Mouse (Mus musculus) heart, embryonic 11.5 days (tissue): ENCODE measurements around the gene Arhgef3. TPM values are rescaled to one million over a fixed set of nuclear protein-coding genes. Genes with fewer than 3 reads are reported as not detected.

ENCODE experiments used
- ATAC-seq: fragments of 200-750 bp; cut with Nextera tagmentation; replicated peaks from 2 replicates; pipeline ENCODE4 v1.8.0; 2017; ENCODE audit warnings: moderate library complexity; ENCODE audit not compliant: insufficient number of reproducible peaks, low FRiP score, low TSS enrichment
- H3K27ac ChIP-seq: fragments of 300-500 bp; sonication (generic); 2 replicates; pipeline ENCODE4 v1.5.1; 2014; ENCODE audit warnings: mild to moderate bottlenecking, low read depth, low read length
- H3K27me3 ChIP-seq: fragments of 300-500 bp; sonication (generic); 2 replicates; pipeline ENCODE4 v1.6.1; 2014; ENCODE audit warnings: mild to moderate bottlenecking, low read length, mixed read lengths; ENCODE audit not compliant: control insufficient read depth, insufficient read depth
- H3K36me3 ChIP-seq: fragments of 300-500 bp; sonication (generic); 2 replicates; pipeline ENCODE4 v1.6.1; 2014; ENCODE audit warnings: mild to moderate bottlenecking, low read length, moderate library complexity, mixed read lengths; ENCODE audit not compliant: control insufficient read depth, insufficient read depth
- H3K4me1 ChIP-seq: fragments of 300-500 bp; sonication (generic); 2 replicates; pipeline ENCODE4 v1.6.1; 2014; ENCODE audit warnings: low read length; ENCODE audit not compliant: control insufficient read depth, insufficient read depth
- H3K4me2 ChIP-seq: fragments of 300-500 bp; sonication (generic); 2 replicates; pipeline ENCODE4 v1.6.1; 2014; ENCODE audit warnings: mild to moderate bottlenecking, moderate library complexity
- H3K4me3 ChIP-seq: fragments of 300-500 bp; sonication (generic); 2 replicates; pipeline ENCODE4 v1.5.1; 2014; ENCODE audit warnings: low read depth, low read length
- H3K9ac ChIP-seq: fragments of 300-500 bp; sonication (generic); 2 replicates; pipeline ENCODE4 v1.6.1; 2014; ENCODE audit warnings: mild to moderate bottlenecking, low read depth, low read length, moderate library complexity
- H3K9me3 ChIP-seq: fragments of 300-500 bp; sonication (generic); replicated peaks from 2 replicates; pipeline ENCODE4 v1.6.1; 2016; ENCODE audit warnings: low read length; ENCODE audit not compliant: control insufficient read depth
- WGBS: fragments of 180-500 bp; shearing (Covaris S2); extraction: QIAGEN DNeasy Blood & Tissue Kit; methylation state at CpG from one replicate; pipeline ENCODE4 v1.1.7; 2014; ENCODE audit not compliant: insufficient replicate concordance; 5-methylcytosine and 5-hydroxymethylcytosine counted together
- polyA plus RNA-seq: library from polyadenylated mRNA; unstranded; fragments of >200 nt; fragmentation: Nextera tagmentation; extraction: Ambion mirVana; gene quantifications from 2 replicates; pipeline ENCODE4 v1.2.1, GENCODE M21; 2014

The Arhgef3 gene
- 10.1 and 12.5 TPM in 2 replicates for polyA plus RNA-seq

GRCm38 (mm10) chr14:27114362-27115274, at the start of gene Arhgef3:
Gene Arhgef3, plus strand, starts transcription at chr14:27114899.
- H3K9me3 ChIP-seq: no peaks in the 10 kb centered on the region
- peak within 1 kb of the TSS; percentile 48 for H3K4me3 ChIP-seq
- peaks cover 14% of the 10 kb centered on the region; the same call in 1 of the 2 replicates for H3K27me3 ChIP-seq
- H3K27ac ChIP-seq: no peak within 1 kb of the TSS
- no peaks in the 10 kb centered on the region for H3K4me1 ChIP-seq
- H3K9ac ChIP-seq: peak within 1 kb of the TSS; percentile 40
- under 1% methylated on average over 58 of the region's 58 CpGs for WGBS
- no peaks in the 10 kb centered on the region for H3K36me3 ChIP-seq
- H3K4me2 ChIP-seq: peak within 1 kb of the TSS; percentile 86
- ATAC-seq: peak; percentile 86

- ATAC-seq: no peak
- 11% methylated on average over 9 of the region's 9 CpGs for WGBS
- H3K9ac ChIP-seq: peak overlapping the region; percentile 50
- H3K27me3 ChIP-seq: no peaks in the 10 kb centered on the region
- peak overlapping the region; percentile 11; the same call in 1 of the 2 replicates for H3K4me2 ChIP-seq
- 0 out of 2 replicates have a peak overlapping the region, but pooled peaks have one; percentile 0 for H3K27ac ChIP-seq
- H3K4me3 ChIP-seq: no peak overlapping the region
- peaks cover 36% of the 10 kb centered on the region for H3K4me1 ChIP-seq
- H3K36me3 ChIP-seq: no peaks in the 10 kb centered on the region
- H3K9me3 ChIP-seq: no peaks in the 10 kb centered on the region
Measured at GRCm38 (mm10) chr14:27066171-27066929, 48.3 kb upstream of the Arhgef3 start.

- H3K9me3 ChIP-seq: no peaks in the 10 kb centered on the region
- ATAC-seq: no peak
- peaks cover 45% of the 10 kb centered on the region for H3K4me1 ChIP-seq
- H3K27ac ChIP-seq: peak overlapping the region; percentile 51
- H3K36me3 ChIP-seq: no peaks in the 10 kb centered on the region
- no peaks in the 10 kb centered on the region for H3K27me3 ChIP-seq
- WGBS: 40% methylated on average over 6 of the region's 6 CpGs
- H3K4me2 ChIP-seq: no peak overlapping the region
- H3K9ac ChIP-seq: no peak overlapping the region
- H3K4me3 ChIP-seq: no peak overlapping the region
Measured at GRCm38 (mm10) chr14:27067866-27068271, 46.8 kb upstream of the Arhgef3 start.

GRCm38 (mm10) chr14:27069434-27070097, 45.1 kb upstream of the Arhgef3 start:
- Histone ChIP-seq H3K4me3 (no peak overlapping the region), H3K9ac (no peak overlapping the region), H3K4me2 (no peak overlapping the region; the same call in 1 of the 2 replicates), H3K27me3 (no peaks in the 10 kb centered on the region), H3K27ac (peak overlapping the region; percentile 42), H3K36me3 (no peaks in the 10 kb centered on the region), H3K9me3 (no peaks in the 10 kb centered on the region), H3K4me1 (peaks cover 60% of the 10 kb centered on the region)
- 30% methylated on average over 8 of the region's 8 CpGs for WGBS
- ATAC-seq: no peak

- 24% methylated on average over 3 of the region's 3 CpGs for WGBS
- peak overlapping the region; percentile 42 for H3K27ac ChIP-seq
- no peak overlapping the region for H3K4me3 ChIP-seq
- H3K9ac ChIP-seq: no peak overlapping the region
- H3K4me1 ChIP-seq: peaks cover 63% of the 10 kb centered on the region
- no peaks in the 10 kb centered on the region for H3K36me3 ChIP-seq
- no peak for ATAC-seq
- H3K9me3 ChIP-seq: no peaks in the 10 kb centered on the region
- no peak overlapping the region; the same call in 1 of the 2 replicates for H3K4me2 ChIP-seq
- H3K27me3 ChIP-seq: no peaks in the 10 kb centered on the region
Measured at GRCm38 (mm10) chr14:27070128-27070527, 44.6 kb upstream of the Arhgef3 start.

GRCm38 (mm10) chr14:27070758-27071157, 43.9 kb upstream of the Arhgef3 start:
- Histone ChIP-seq H3K9ac (0 out of 2 replicates have a peak overlapping the region, but pooled peaks have one; percentile 11), H3K4me1 (peaks cover 65% of the 10 kb centered on the region), H3K9me3 (no peaks in the 10 kb centered on the region), H3K27ac (no peak overlapping the region), H3K4me2 (no peak overlapping the region), H3K4me3 (no peak overlapping the region), H3K27me3 (no peaks in the 10 kb centered on the region), H3K36me3 (no peaks in the 10 kb centered on the region)
- WGBS: 27% methylated on average over 9 of the region's 9 CpGs
- no peak for ATAC-seq

GRCm38 (mm10) chr14:27071985-27072384, 42.7 kb upstream of the Arhgef3 start:
- WGBS: 3% methylated on average over 3 of the region's 3 CpGs
- peak; percentile 48; the same call in 1 of the 2 replicates for ATAC-seq
- Histone ChIP-seq H3K27ac (peak overlapping the region; percentile 22; the same call in 1 of the 2 replicates), H3K4me1 (peaks cover 64% of the 10 kb centered on the region), H3K9ac (peak overlapping the region; percentile 22; the same call in 1 of the 2 replicates), H3K9me3 (no peaks in the 10 kb centered on the region), H3K36me3 (no peaks in the 10 kb centered on the region), H3K4me3 (no peak overlapping the region), H3K4me2 (peak overlapping the region; percentile 4; the same call in 1 of the 2 replicates), H3K27me3 (no peaks in the 10 kb centered on the region)

GRCm38 (mm10) chr14:27075084-27075483, 39.6 kb upstream of the Arhgef3 start:
- WGBS: 60% methylated on average over 6 of the region's 6 CpGs
- Histone ChIP-seq H3K36me3 (no peaks in the 10 kb centered on the region), H3K27me3 (no peaks in the 10 kb centered on the region), H3K9ac (no peak overlapping the region), H3K4me2 (no peak overlapping the region), H3K27ac (no peak overlapping the region), H3K9me3 (no peaks in the 10 kb centered on the region), H3K4me1 (peaks cover 61% of the 10 kb centered on the region), H3K4me3 (no peak overlapping the region)
- ATAC-seq: no peak
